Mouse (Mus musculus) forelimb bud, embryonic 11.5 days (tissue): ENCODE data around the gene Runx2.

Source experiments
- DNase-seq: peaks from one replicate; pipeline ENCODE4 v3.0.0-alpha.2; 2012; ENCODE audit warnings: low read depth, low spot score

Runx2 gene

GRCm38 (mm10) chr17:44474280-44474679 lies 340.3 kb downstream of the Runx2 start:
- DNase-seq = no peak

GRCm38 (mm10) chr17:44472695-44473094 lies 341.9 kb downstream of the Runx2 start:
- DNase-seq = no peak

GRCm38 (mm10) chr17:44463679-44464078 lies 350.9 kb downstream of the Runx2 start:
- no peak for DNase-seq

- DNase-seq = no peak
Measured at GRCm38 (mm10) chr17:44460156-44460555, 354.4 kb downstream of the Runx2 start.

GRCm38 (mm10) chr17:44459029-44459428 lies 355.6 kb downstream of the Runx2 start:
- DNase-seq = no peak

- no peak for DNase-seq
Measured at GRCm38 (mm10) chr17:44456696-44457095, 357.9 kb downstream of the Runx2 start.

GRCm38 (mm10) chr17:44455681-44456600 lies 358.7 kb downstream of the Runx2 start:
- peak; percentile 69 for DNase-seq

- DNase-seq = no peak
Measured at GRCm38 (mm10) chr17:44449915-44450471, 364.6 kb downstream of the Runx2 start.
